Mouse (Mus musculus) ES-Bruce4 (cell line): ENCODE measurements at regions not wholly inside any gene's neighbourhood (a gene's known extent, or its start where the extent isn't known, plus 50 kb on each side); places are given as distances from the start of the nearest gene placed in this dataset.
A peak's percentile ranks its signal among the peaks of the same experiment; 100 is the strongest.

Source experiments
- CTCF ChIP-seq: IDR thresholded peaks from one replicate; pipeline ENCODE4 v1.8.1; 2011; ENCODE audit warnings: low read depth, low read length
- EP300 ChIP-seq: IDR thresholded peaks from 2 replicates; pipeline ENCODE4 v1.6.1; 2011; ENCODE audit warnings: low read depth, low read length; ENCODE audit not compliant: insufficient read depth
- POLR2A ChIP-seq: IDR thresholded peaks from one replicate; pipeline ENCODE4 v1.8.1; 2011; ENCODE audit warnings: low read length; ENCODE audit not compliant: insufficient read depth

DNA sequence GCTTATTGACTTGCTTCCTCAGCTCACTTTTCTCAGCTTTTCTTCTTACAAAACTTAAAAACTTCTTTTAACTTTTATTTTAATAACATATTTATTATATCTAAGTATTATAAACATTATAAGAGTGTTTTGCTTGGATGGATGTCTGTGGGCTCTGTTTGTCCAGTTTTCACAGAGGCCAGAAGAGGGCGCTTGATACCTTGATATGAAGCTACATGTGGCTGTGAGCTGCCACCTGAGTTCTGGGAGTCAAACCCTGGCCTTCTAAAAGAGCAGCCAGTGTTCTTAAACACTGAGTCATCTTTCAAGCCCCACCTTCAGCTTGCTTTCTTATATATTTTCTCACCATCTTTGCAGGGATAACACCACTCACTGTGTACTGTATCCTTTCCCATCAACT lies 61.5 kb upstream of the Gm773 start:
- TF ChIP-seq CTCF = peak; percentile 25
- TF ChIP-seq EP300 = no peak
- no peak for TF ChIP-seq POLR2A
